Mouse (Mus musculus): Measurements from ENCODE around the gene 1700020N01Rik. TPM values are rescaled to one million over a fixed set of nuclear protein-coding genes. Genes with fewer than 3 reads are reported as not detected.
A peak's percentile ranks its signal among the peaks of the same experiment; 100 is the strongest.

Gene 1700020N01Rik
- polyA plus RNA-seq, 1 experiment: not detected

DNA sequence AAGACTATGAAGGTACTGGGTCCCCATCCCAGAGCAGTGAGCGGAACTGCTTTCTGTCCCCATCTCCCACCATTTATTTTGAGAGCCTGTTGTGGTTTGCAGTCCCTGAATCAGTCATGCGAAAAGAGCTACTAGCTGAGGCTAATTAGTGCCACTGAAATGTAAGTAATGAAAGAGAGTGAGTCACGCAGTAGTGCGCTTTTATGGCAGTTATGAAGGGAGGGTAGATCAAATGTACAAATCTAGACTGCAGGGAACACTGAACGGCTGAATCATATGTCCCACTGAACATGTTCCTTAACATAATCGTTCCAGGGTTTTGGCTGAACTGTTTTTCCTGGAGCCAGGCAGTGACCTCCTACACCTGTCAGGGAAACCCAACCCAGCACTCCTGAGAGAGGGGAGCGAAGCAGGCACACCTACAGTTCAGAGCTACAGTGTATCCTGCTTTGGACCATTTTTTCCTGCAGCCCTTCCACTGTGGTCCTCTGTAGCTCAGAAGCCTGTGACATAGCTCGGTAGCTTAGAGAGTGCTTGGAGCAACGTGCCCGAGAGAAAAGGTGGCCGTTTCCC is 17.1 kb upstream of the 1700020N01Rik start:
- H3K27ac ChIP-seq (ENCODE audit: control insufficient read depth, insufficient read depth, low read depth, low read length, poor library complexity): no peak overlapping the region
- TF ChIP-seq POLR2A (IDR thresholded peaks at IDR 0.05; ENCODE audit: borderline replicate concordance, control insufficient read depth, low read depth, low read length): no peak
- no peak for TF ChIP-seq CTCF (IDR thresholded peaks at IDR 0.05; ENCODE audit: control insufficient read depth, insufficient read depth, low read length)
- 84% methylated on average over 11 of the region's 11 CpGs for WGBS
- H3K4me1 ChIP-seq (ENCODE audit: control insufficient read depth, insufficient read depth, low read length): no peaks in the 10 kb centered on the region
- no peak overlapping the region for H3K4me3 ChIP-seq (replicated peaks; ENCODE audit: control insufficient read depth, low read depth, low read length)

DNA sequence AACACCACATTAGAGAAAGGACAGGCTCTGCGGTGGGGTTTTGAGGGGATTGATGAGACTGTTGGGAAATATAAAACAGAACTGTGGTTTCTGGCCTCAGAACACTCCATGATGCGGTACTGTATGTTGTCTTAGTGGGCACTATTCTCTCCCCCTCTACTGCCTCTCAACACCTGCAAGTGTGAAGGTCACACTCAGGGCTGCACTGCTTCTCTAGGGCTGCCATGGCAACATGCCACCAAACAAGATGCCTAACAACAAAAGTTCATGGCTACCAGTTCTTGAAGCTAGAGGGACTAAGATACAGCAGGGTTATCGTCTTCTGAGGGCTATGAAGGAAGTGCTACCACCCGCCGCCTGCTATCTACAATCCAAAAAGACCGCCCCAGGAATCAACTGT is 15.1 kb upstream of the 1700020N01Rik start:
- no peak overlapping the region for H3K4me3 ChIP-seq (replicated peaks; ENCODE audit: control insufficient read depth, low read depth, low read length)
- WGBS: 86% methylated on average over 6 of the region's 6 CpGs
- TF ChIP-seq POLR2A (IDR thresholded peaks at IDR 0.05; ENCODE audit: borderline replicate concordance, control insufficient read depth, low read depth, low read length) (no peak), CTCF (IDR thresholded peaks at IDR 0.05; ENCODE audit: control insufficient read depth, insufficient read depth, low read length) (no peak)
- H3K27ac ChIP-seq (ENCODE audit: control insufficient read depth, insufficient read depth, low read depth, low read length, poor library complexity): no peak overlapping the region
- H3K4me1 ChIP-seq (ENCODE audit: control insufficient read depth, insufficient read depth, low read length): no peaks in the 10 kb centered on the region

DNA sequence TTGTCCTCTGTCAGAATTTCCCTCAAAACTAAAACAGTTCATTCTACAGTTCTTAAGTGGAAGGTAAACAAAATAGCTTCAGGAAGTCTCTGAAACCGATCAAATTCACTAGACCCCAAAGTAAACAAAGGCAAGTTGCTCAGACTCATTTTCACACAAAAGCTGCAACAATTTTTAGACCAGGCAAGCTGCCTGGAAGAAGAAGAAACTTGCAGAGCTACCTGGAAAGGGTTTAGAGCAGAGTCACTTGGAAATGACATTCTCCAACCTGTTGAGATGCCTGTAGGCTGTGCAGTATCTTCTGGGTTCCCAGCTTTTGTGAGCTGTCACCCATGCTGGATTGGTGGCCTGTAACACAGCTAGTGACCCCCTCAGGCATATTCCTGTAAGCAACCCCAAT is 11.4 kb upstream of the 1700020N01Rik start:
- 72% methylated on average over 1 of the region's 1 CpGs for WGBS
- no peak overlapping the region for H3K4me3 ChIP-seq (replicated peaks; ENCODE audit: control insufficient read depth, low read depth, low read length)
- H3K27ac ChIP-seq (ENCODE audit: control insufficient read depth, insufficient read depth, low read depth, low read length, poor library complexity): no peak overlapping the region
- H3K4me1 ChIP-seq (ENCODE audit: control insufficient read depth, insufficient read depth, low read length): no peaks in the 10 kb centered on the region
- no peak for TF ChIP-seq POLR2A (IDR thresholded peaks at IDR 0.05; ENCODE audit: borderline replicate concordance, control insufficient read depth, low read depth, low read length)
- TF ChIP-seq CTCF (IDR thresholded peaks at IDR 0.05; ENCODE audit: control insufficient read depth, insufficient read depth, low read length): no peak

DNA sequence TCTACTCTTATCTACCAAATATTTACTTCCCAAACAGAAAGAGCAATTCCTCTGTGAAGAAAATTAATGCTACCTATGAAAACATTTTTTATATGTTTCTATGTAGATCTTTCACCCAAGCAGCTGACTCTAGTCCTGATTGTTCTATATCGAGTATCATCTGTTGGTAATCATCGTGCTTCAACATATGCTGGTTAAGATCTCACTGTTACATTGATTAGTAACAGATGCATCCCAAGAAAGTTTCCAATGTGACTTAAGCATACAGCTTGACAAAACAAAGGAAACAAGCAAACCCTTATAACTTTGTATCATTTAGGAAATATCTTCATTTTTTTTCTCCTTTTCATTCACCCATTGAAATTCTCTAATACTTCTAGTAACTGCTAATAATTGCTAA is 5.9 kb upstream of the 1700020N01Rik start:
- TF ChIP-seq POLR2A (IDR thresholded peaks at IDR 0.05; ENCODE audit: borderline replicate concordance, control insufficient read depth, low read depth, low read length) (no peak), CTCF (IDR thresholded peaks at IDR 0.05; ENCODE audit: control insufficient read depth, insufficient read depth, low read length) (no peak)
- H3K4me1 ChIP-seq (ENCODE audit: control insufficient read depth, insufficient read depth, low read length): no peaks in the 10 kb centered on the region
- WGBS: 85% methylated on average over 2 of the region's 2 CpGs
- H3K4me3 ChIP-seq (replicated peaks; ENCODE audit: control insufficient read depth, low read depth, low read length): no peak overlapping the region
- H3K27ac ChIP-seq (ENCODE audit: control insufficient read depth, insufficient read depth, low read depth, low read length, poor library complexity): no peak overlapping the region

DNA sequence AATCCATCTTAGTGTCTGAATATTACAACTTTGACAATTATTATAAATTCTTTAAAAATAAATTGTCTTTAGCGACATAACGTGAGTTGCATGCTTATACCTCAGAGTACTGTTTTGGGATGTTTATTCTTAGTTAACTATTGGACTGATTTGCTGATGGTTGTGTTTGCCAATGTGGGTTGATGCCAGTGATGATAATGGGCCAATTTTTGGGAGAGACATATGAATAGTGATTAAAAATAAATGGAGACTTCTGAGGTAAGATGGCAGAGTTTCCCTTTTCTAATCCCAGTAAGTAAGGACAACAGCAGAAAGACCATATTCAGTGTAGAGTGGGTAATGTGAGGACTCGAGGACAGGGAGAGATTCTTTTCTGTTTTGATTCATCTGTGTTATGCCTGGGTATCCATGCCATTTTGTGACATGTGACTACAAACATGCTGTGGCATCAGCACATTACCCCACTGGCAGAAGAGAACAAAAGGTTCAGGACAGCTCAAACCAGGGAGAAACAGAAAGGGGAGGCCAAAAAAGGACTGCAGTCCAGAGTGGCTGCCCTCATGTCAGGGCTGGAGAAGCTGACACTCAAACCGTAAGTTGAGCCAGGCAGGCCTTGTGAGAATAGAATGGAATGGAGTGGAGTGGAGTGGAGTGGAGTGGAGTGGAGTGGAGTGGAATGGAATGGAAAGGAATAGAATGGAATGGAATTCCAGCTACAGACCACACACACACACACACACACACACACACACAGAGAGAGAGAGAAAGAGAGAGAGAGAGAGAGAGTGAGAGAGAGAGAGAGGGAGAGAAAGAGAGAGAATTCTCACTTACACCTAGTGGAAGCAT is 4.7 kb upstream of the 1700020N01Rik start:
- H3K4me3 ChIP-seq (replicated peaks; ENCODE audit: control insufficient read depth, low read depth, low read length): no peak overlapping the region
- no peak for TF ChIP-seq CTCF (IDR thresholded peaks at IDR 0.05; ENCODE audit: control insufficient read depth, insufficient read depth, low read length)
- no peak for TF ChIP-seq POLR2A (IDR thresholded peaks at IDR 0.05; ENCODE audit: borderline replicate concordance, control insufficient read depth, low read depth, low read length)
- whole genome bisulfite sequencing: 78% methylated on average over 4 of the region's 4 CpGs
- no peaks in the 10 kb centered on the region for H3K4me1 ChIP-seq (ENCODE audit: control insufficient read depth, insufficient read depth, low read length)
- no peak overlapping the region for H3K27ac ChIP-seq (ENCODE audit: control insufficient read depth, insufficient read depth, low read depth, low read length, poor library complexity)

DNA sequence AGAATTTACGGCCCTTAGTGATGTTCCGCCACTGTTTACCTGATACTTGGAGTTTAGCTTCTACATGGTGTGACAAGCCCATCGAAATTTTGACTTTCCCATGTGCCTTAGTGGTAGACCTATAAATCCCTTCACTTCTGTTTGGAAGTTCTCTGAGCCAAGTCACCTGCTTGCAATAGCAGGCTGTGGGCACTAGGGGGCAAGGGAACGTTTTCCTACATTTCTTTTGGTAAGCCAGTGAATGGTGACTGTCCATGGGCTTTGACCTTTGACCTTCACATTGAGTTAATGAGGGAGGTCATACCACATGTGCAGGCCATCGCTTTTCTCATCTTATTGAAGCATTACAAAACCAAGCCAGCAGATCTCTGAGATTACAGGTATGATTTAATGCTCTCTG is 8.0 kb downstream of the 1700020N01Rik start:
- H3K4me3 ChIP-seq (replicated peaks; ENCODE audit: control insufficient read depth, low read depth, low read length): no peak overlapping the region
- TF ChIP-seq CTCF (IDR thresholded peaks at IDR 0.05; ENCODE audit: control insufficient read depth, insufficient read depth, low read length) (peak; percentile 75), POLR2A (IDR thresholded peaks at IDR 0.05; ENCODE audit: borderline replicate concordance, control insufficient read depth, low read depth, low read length) (no peak)
- no peaks in the 10 kb centered on the region for H3K4me1 ChIP-seq (ENCODE audit: control insufficient read depth, insufficient read depth, low read length)
- 41% methylated on average over 5 of the region's 5 CpGs for WGBS
- H3K27ac ChIP-seq (ENCODE audit: control insufficient read depth, insufficient read depth, low read depth, low read length, poor library complexity): no peak overlapping the region

DNA sequence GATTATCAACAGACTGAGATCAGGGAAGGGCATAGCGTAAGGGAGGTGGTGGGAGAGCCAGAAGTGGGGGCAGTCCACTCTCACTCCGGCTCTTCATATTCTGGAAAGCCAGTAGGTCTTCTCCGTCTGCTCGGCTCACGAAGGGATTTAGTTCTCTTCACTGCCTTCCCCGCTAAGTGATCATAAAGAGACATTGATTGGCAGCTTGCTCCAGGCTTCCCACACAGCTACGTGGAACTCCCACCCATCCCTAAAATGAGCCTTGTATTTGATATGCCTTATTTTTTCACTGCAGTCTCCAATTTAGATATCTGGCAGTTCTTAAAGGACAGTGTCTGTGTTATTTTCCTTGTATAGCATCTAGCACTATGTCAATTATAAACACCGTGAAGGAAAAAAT is 11.5 kb downstream of the 1700020N01Rik start:
- 89% methylated on average over 8 of the region's 8 CpGs for WGBS
- no peak for TF ChIP-seq CTCF (IDR thresholded peaks at IDR 0.05; ENCODE audit: control insufficient read depth, insufficient read depth, low read length)
- H3K4me3 ChIP-seq (replicated peaks; ENCODE audit: control insufficient read depth, low read depth, low read length): no peak overlapping the region
- no peaks in the 10 kb centered on the region; the same call in 1 of the 2 replicates for H3K4me1 ChIP-seq (ENCODE audit: control insufficient read depth, insufficient read depth, low read length)
- no peak overlapping the region for H3K27ac ChIP-seq (ENCODE audit: control insufficient read depth, insufficient read depth, low read depth, low read length, poor library complexity)

DNA sequence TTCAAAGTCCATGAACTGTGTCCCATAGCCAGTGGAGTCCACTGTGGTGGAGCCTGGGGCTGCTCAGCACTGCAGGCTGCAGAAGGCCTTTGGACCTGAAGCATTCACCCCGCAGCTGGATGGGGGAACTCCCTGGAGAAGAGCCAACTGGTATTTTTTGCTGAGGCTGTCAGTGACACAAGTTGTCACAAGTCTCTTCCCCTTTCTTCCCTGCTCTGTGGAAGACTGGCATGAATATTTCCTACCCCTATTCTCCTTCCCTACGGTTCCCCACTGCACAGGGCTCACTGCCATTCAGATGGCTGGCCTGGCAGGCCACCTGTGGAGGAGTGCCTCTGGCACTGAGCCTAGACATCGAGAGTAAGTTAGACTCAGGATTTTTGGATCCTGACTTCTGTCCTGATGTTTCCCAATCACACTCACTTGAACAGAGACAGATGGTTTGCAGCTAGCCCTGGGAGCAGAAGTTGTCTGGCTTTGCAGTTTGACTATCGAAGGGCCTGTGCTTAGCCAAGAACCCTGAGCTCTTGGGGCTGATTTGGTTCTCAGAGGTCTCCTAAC is 12.1 kb downstream of the 1700020N01Rik start:
- Histone ChIP-seq H3K27ac (ENCODE audit: control insufficient read depth, insufficient read depth, low read depth, low read length, poor library complexity) (no peak overlapping the region), H3K4me1 (ENCODE audit: control insufficient read depth, insufficient read depth, low read length) (no peaks in the 10 kb centered on the region; the same call in 1 of the 2 replicates), H3K4me3 (replicated peaks; ENCODE audit: control insufficient read depth, low read depth, low read length) (no peak overlapping the region)
- no peak for TF ChIP-seq CTCF (IDR thresholded peaks at IDR 0.05; ENCODE audit: control insufficient read depth, insufficient read depth, low read length)
- 17% methylated on average over 4 of the region's 4 CpGs for WGBS

All from bone marrow, adult 2 months (tissue).